Mouse (Mus musculus) stomach, postnatal 0 days (tissue): ENCODE measurements at regions not wholly inside any gene's neighbourhood (a gene's known extent, or its start where the extent isn't known, plus 50 kb on each side); places are given as distances from the start of the nearest gene placed in this dataset.

Experiments used
- ATAC-seq: fragments of 200-750 bp; cut with Nextera tagmentation; 2 replicates; pipeline ENCODE4 v1.8.0; 2017; ENCODE audit not compliant: low FRiP score, low TSS enrichment
- DNase-seq: peaks from one replicate; pipeline ENCODE4 v3.0.0-alpha.2; 2016; ENCODE audit warnings: low spot score
- H3K27ac ChIP-seq: fragments of 300-500 bp; sonication (generic); replicated peaks from 2 replicates; pipeline ENCODE4 v1.5.1; 2014; ENCODE audit warnings: mild to moderate bottlenecking, control low read depth
- H3K27me3 ChIP-seq: fragments of 300-500 bp; sonication (generic); 2 replicates; pipeline ENCODE4 v1.6.1; 2014; ENCODE audit warnings: low read length; ENCODE audit not compliant: control insufficient read depth, insufficient read depth
- H3K36me3 ChIP-seq: fragments of 300-500 bp; sonication (generic); 2 replicates; pipeline ENCODE4 v1.6.1; 2014; ENCODE audit warnings: low read length, mixed read lengths; ENCODE audit not compliant: control insufficient read depth, insufficient read depth
- H3K4me1 ChIP-seq: fragments of 300-500 bp; sonication (generic); replicated peaks from 2 replicates; pipeline ENCODE4 v1.6.1; 2014; ENCODE audit warnings: antibody characterized with exemption; ENCODE audit not compliant: control insufficient read depth, insufficient read depth
- H3K4me2 ChIP-seq: fragments of 300-500 bp; sonication (generic); replicated peaks from 2 replicates; pipeline ENCODE4 v1.6.1; 2014; ENCODE audit warnings: low read depth, mild to moderate bottlenecking, control low read depth, moderate library complexity
- H3K4me3 ChIP-seq: fragments of 300-500 bp; sonication (generic); 2 replicates; pipeline ENCODE4 v1.5.1; 2014; ENCODE audit warnings: low read depth, low read length, control low read depth
- H3K9ac ChIP-seq: fragments of 300-500 bp; sonication (generic); 2 replicates; pipeline ENCODE4 v1.6.1; 2014; ENCODE audit warnings: mild to moderate bottlenecking, low read length, control low read depth, mixed read lengths
- H3K9me3 ChIP-seq: fragments of 300-500 bp; sonication (generic); 2 replicates; pipeline ENCODE4 v1.6.1; 2016; ENCODE audit warnings: low read length; ENCODE audit not compliant: control insufficient read depth
- CTCF ChIP-seq: IDR thresholded peaks from 2 replicates; pipeline ENCODE4 v1.5.1; 2016; ENCODE audit warnings: antibody characterized with exemption, low read depth, mild to moderate bottlenecking, moderate library complexity
- EP300 ChIP-seq: optimal IDR thresholded peaks from 2 replicates; pipeline ENCODE3; 2016; ENCODE audit warnings: antibody characterized with exemption
- WGBS: fragments of 180-500 bp; shearing (Covaris S2); extraction: QIAGEN DNeasy Blood & Tissue Kit; methylation state at CpG from one replicate; pipeline ENCODE4 v1.1.7; 2014; 5-methylcytosine and 5-hydroxymethylcytosine counted together

GRCm38 (mm10) chr2:115346551-115346950 is 235.0 kb upstream of the BC052040 start:
- Histone ChIP-seq H3K27ac (no peak overlapping the region), H3K4me1 (no peaks in the 10 kb centered on the region), H3K9ac (no peak overlapping the region), H3K9me3 (no peaks in the 10 kb centered on the region), H3K4me2 (no peak overlapping the region), H3K4me3 (no peak overlapping the region), H3K36me3 (no peaks in the 10 kb centered on the region), H3K27me3 (no peaks in the 10 kb centered on the region)
- 30% methylated on average over 6 of the region's 6 CpGs for WGBS
- TF ChIP-seq CTCF, result no peak
- TF ChIP-seq EP300, result no peak
- DNase-seq (no peak), ATAC-seq (no peak)

GRCm38 (mm10) chr2:115348263-115348662 is 233.3 kb upstream of the BC052040 start:
- DNase-seq (no peak), ATAC-seq (no peak)
- no peak overlapping the region for H3K27ac ChIP-seq
- H3K4me3 ChIP-seq, result no peak overlapping the region
- no peak overlapping the region for H3K9ac ChIP-seq
- no peaks in the 10 kb centered on the region for H3K36me3 ChIP-seq
- no peaks in the 10 kb centered on the region for H3K4me1 ChIP-seq
- WGBS, result 19% methylated on average over 2 of the region's 2 CpGs
- TF ChIP-seq CTCF (no peak), EP300 (no peak)
- H3K27me3 ChIP-seq, result no peaks in the 10 kb centered on the region
- no peak overlapping the region for H3K4me2 ChIP-seq
- no peaks in the 10 kb centered on the region for H3K9me3 ChIP-seq

- H3K4me1 ChIP-seq, result no peaks in the 10 kb centered on the region
- no peak overlapping the region for H3K9ac ChIP-seq
- ATAC-seq (no peak), DNase-seq (no peak)
- H3K9me3 ChIP-seq, result no peaks in the 10 kb centered on the region
- TF ChIP-seq EP300 (no peak), CTCF (no peak)
- H3K27ac ChIP-seq, result no peak overlapping the region
- no peaks in the 10 kb centered on the region for H3K27me3 ChIP-seq
- H3K4me2 ChIP-seq, result no peak overlapping the region
- no peaks in the 10 kb centered on the region for H3K36me3 ChIP-seq
- no peak overlapping the region for H3K4me3 ChIP-seq
- 60% methylated on average over 6 of the region's 6 CpGs for WGBS
Observed at GRCm38 (mm10) chr2:115371072-115371471, 210.4 kb upstream of the BC052040 start.

- ATAC-seq, result no peak
- H3K27me3 ChIP-seq, result no peaks in the 10 kb centered on the region
- no peak overlapping the region for H3K9ac ChIP-seq
- no peak overlapping the region for H3K27ac ChIP-seq
- no peak for TF ChIP-seq EP300
- TF ChIP-seq CTCF, result no peak
- no peak overlapping the region for H3K4me3 ChIP-seq
- H3K4me2 ChIP-seq, result no peak overlapping the region
- 79% methylated on average over 5 of the region's 5 CpGs for WGBS
- no peaks in the 10 kb centered on the region for H3K4me1 ChIP-seq
- DNase-seq, result no peak
- no peaks in the 10 kb centered on the region for H3K9me3 ChIP-seq
- no peaks in the 10 kb centered on the region for H3K36me3 ChIP-seq
Observed at GRCm38 (mm10) chr2:115375336-115375735, 206.2 kb upstream of the BC052040 start.

GRCm38 (mm10) chr2:115384414-115385180 is 196.9 kb upstream of the BC052040 start:
- TF ChIP-seq EP300, result no peak
- TF ChIP-seq CTCF, result no peak
- Histone ChIP-seq H3K9ac (no peak overlapping the region), H3K4me2 (peak overlapping the region; percentile 4; the same call in 1 of the 2 replicates), H3K27me3 (no peaks in the 10 kb centered on the region), H3K9me3 (no peaks in the 10 kb centered on the region), H3K36me3 (no peaks in the 10 kb centered on the region), H3K27ac (0 out of 2 replicates have a peak overlapping the region, but pooled peaks have one; percentile 14), H3K4me1 (no peaks in the 10 kb centered on the region), H3K4me3 (no peak overlapping the region)
- ATAC-seq (no peak), DNase-seq (no peak)
- WGBS, result 39% methylated on average over 13 of the region's 13 CpGs

- peak overlapping the region; percentile 4; the same call in 1 of the 2 replicates for H3K4me2 ChIP-seq
- H3K4me3 ChIP-seq, result no peak overlapping the region
- no peaks in the 10 kb centered on the region for H3K4me1 ChIP-seq
- TF ChIP-seq CTCF, result no peak
- TF ChIP-seq EP300, result no peak
- no peaks in the 10 kb centered on the region for H3K36me3 ChIP-seq
- DNase-seq, result no peak
- H3K27ac ChIP-seq, result peak overlapping the region; percentile 53
- ATAC-seq, result peak; percentile 51; the same call in 1 of the 2 replicates
- no peaks in the 10 kb centered on the region for H3K9me3 ChIP-seq
- 26% methylated on average over 16 of the region's 16 CpGs for WGBS
- no peak overlapping the region for H3K9ac ChIP-seq
- no peaks in the 10 kb centered on the region for H3K27me3 ChIP-seq
Observed at GRCm38 (mm10) chr2:115385207-115386168, 196.0 kb upstream of the BC052040 start.
